Mouse (Mus musculus) MN1 (cell line): ENCODE data around the gene Gm9733.
"Not testable (repeated sequence)": the region's sequence is repeated elsewhere in the genome, so short reads cannot be mapped to it uniquely, and the experiment has no call there.

Experiments used
- DNase-seq: peaks from one replicate; pipeline ENCODE4 v3.0.0-alpha.2; 2016; ENCODE audit warnings: low spot score

Gene Gm9733

GRCm38 (mm10) chr3:15332063-15332462, at the start of gene Gm9733:
Gm9733 (minus strand) TSS chr3:15332302.
- no peak for DNase-seq

- DNase-seq = not testable (repeated sequence)
Measured at GRCm38 (mm10) chr3:15355690-15356089, 23.6 kb upstream of the Gm9733 start.

GRCm38 (mm10) chr3:15350318-15350717, 18.2 kb upstream of the Gm9733 start:
- DNase-seq = not testable (repeated sequence)

- not testable (repeated sequence) for DNase-seq
Measured at GRCm38 (mm10) chr3:15345606-15346005, 13.5 kb upstream of the Gm9733 start.

GRCm38 (mm10) chr3:15340287-15340686, 8.2 kb upstream of the Gm9733 start:
- DNase-seq = no peak

GRCm38 (mm10) chr3:15334182-15334581, 2.1 kb upstream of the Gm9733 start:
- no peak for DNase-seq

GRCm38 (mm10) chr3:15331545-15331944, 557 bp downstream of the Gm9733 start:
- no peak for DNase-seq

- DNase-seq = no peak
Measured at GRCm38 (mm10) chr3:15329549-15329948, 2.6 kb downstream of the Gm9733 start.

- DNase-seq = no peak
Measured at GRCm38 (mm10) chr3:15284424-15285328, 47.4 kb downstream of the Gm9733 start.

GRCm38 (mm10) chr3:15275899-15276526, 56.1 kb downstream of the Gm9733 start:
- no peak for DNase-seq

- DNase-seq = peak; percentile 10
Measured at GRCm38 (mm10) chr3:15264450-15264849, 67.7 kb downstream of the Gm9733 start.

- no peak for DNase-seq
Measured at GRCm38 (mm10) chr3:15255726-15256125, 76.4 kb downstream of the Gm9733 start.
